Mouse (Mus musculus): Measurements from ENCODE around the gene Fam129b. TPM values are rescaled to one million over a fixed set of nuclear protein-coding genes. Genes with fewer than 3 reads are reported as not detected.

Gene Fam129b
- 17.0 and 17.2 TPM in 2 replicates for polyA plus RNA-seq (2014; fragmentation: Nextera tagmentation; extraction: Ambion mirVana)

DNA sequence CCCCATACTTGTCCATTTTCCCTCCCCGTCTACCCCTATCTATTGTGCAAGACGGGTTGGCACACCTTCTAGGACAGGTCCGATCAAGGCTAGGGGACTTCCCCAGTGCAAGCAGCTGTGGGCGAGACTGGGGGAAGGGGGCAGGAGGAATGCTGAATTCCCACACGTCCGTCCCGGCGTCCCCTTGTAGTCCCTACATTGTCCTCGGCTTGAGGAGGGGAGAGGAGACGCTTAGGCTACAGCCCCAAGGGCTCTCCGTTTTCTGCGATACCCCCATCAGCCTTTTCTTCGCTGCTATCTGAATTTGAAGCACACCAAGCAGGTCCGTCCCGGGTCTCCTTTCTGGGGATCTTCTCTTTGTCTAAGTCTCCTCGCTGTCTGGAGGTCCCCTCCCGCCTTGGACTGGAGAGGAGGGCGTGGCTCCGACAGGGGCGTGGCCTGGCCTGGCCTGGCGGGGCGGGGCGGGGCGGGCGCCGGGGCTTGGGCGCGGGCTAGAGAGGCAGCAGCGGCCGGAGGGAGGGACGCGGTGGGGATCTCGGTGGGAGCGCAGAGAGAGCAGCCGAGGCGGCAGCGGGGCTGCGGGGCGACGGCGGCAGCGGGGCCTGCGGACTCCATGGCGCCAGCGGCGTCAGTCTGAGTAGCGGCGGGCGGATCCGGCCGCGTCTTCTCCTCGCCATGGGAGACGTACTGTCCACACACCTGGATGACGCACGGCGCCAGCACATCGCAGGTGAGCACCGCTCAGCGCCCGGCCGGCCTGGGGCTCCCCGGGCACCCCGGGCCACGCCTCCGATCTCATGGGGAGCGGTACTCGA, at the start of gene Fam129b:
Gene Fam129b, plus strand, starts transcription at position 440 of the 815 bp plus-strand sequence.
- ATAC-seq (ENCODE audit: insufficient read depth, low FRiP score, low TSS enrichment): peak; percentile 91

DNA sequence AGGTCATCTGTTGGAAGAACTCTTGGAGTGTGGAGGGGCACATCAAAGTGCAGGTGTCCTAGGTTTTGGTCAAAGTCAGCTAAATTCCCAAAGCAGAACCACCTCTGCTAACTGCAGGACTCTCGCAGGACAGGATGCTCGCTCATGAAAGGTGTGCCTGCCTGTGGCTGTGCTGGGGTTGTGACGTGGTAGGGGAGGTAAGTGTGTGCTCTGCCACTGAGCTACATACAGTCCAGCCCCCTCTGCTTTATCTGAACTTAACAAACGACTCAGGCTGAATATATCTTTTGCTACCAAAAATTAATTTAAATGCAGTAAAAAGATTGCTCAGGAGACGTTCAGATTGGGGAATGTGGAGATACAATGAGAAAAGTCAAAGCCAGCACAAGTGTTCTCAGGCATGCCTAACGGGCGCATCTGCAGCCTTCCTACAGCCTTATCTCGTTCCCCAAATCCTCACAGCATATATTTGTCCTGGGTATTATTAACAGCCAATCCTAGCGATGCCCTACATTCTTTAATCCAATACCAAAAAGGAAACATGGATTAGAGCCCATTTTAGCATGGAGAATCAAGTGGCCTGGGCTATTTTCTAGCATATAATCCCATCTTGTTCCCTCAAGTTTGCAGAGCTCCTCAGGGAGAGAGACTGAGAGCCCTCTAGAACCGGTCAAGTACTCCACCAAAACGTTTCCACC, 46.8 kb upstream of the Fam129b start:
- Histone ChIP-seq H3K9me3 (ENCODE audit: control insufficient read depth, low read length) (no peaks in the 10 kb centered on the region), H3K36me3 (ENCODE audit: control insufficient read depth, insufficient read depth, low read length) (no peaks in the 10 kb centered on the region), H3K4me3 (ENCODE audit: low read depth, low read length) (no peak overlapping the region), H3K4me1 (ENCODE audit: control insufficient read depth, insufficient read depth, low read length) (peaks cover 4% of the 10 kb centered on the region; the same call in 1 of the 2 replicates), H3K9ac (ENCODE audit: low read length) (no peak overlapping the region), H3K27ac (ENCODE audit: low read depth, low read length) (no peak overlapping the region), H3K4me2 (ENCODE audit: low read depth) (no peak overlapping the region), H3K27me3 (ENCODE audit: control insufficient read depth, insufficient read depth, low read length) (no peaks in the 10 kb centered on the region)
- ATAC-seq (ENCODE audit: insufficient read depth, low FRiP score, low TSS enrichment) (no peak), DNase-seq (ENCODE audit: low spot score) (no peak)
- 84% methylated on average over 11 of the region's 11 CpGs for WGBS

More for the DNA sequence above, at the start of gene Fam129b:
- no peaks in the 10 kb centered on the region for H3K9me3 ChIP-seq (ENCODE audit: control insufficient read depth, low read length)
- DNase-seq (ENCODE audit: low spot score): peak; percentile 93
- peak within 1 kb of the TSS; percentile 89 for H3K27ac ChIP-seq (ENCODE audit: low read depth, low read length)
- H3K4me3 ChIP-seq (ENCODE audit: low read depth, low read length): peak within 1 kb of the TSS; percentile 85
- H3K4me2 ChIP-seq (ENCODE audit: low read depth): peak within 1 kb of the TSS; percentile 89
- H3K9ac ChIP-seq (ENCODE audit: low read length): peak within 1 kb of the TSS; percentile 98
- H3K27me3 ChIP-seq (ENCODE audit: control insufficient read depth, insufficient read depth, low read length): no peaks in the 10 kb centered on the region
- peaks cover 27% of the 10 kb centered on the region for H3K4me1 ChIP-seq (ENCODE audit: control insufficient read depth, insufficient read depth, low read length)
- H3K36me3 ChIP-seq (ENCODE audit: control insufficient read depth, insufficient read depth, low read length): no peaks in the 10 kb centered on the region
- WGBS: under 1% methylated on average over 60 of the region's 68 CpGs

DNA sequence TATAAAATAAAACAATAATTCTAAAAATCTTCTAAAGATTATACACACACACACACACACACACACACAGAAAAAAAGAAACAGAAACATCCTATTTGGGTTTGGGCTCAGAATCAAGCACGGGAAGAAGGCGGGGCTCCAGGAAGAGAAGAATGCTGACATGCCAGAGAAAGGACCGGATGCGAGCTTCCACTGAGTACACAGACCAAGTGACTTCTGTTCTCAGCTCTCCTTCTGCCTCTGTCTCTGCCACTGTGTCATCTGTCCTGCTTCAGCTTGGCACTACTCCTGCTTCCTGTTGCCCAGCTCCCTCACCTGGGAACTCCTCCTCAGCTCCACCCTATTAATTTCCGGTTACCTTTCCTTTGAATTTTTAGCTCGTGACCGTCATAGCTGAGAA, 41.4 kb upstream of the Fam129b start:
- H3K4me1 ChIP-seq (ENCODE audit: control insufficient read depth, insufficient read depth, low read length): no peaks in the 10 kb centered on the region
- H3K9ac ChIP-seq (ENCODE audit: low read length): no peak overlapping the region
- no peaks in the 10 kb centered on the region for H3K27me3 ChIP-seq (ENCODE audit: control insufficient read depth, insufficient read depth, low read length)
- 69% methylated on average over 7 of the region's 7 CpGs for WGBS
- DNase-seq (ENCODE audit: low spot score): no peak
- H3K4me3 ChIP-seq (ENCODE audit: low read depth, low read length): no peak overlapping the region
- no peaks in the 10 kb centered on the region for H3K36me3 ChIP-seq (ENCODE audit: control insufficient read depth, insufficient read depth, low read length)
- no peak overlapping the region for H3K27ac ChIP-seq (ENCODE audit: low read depth, low read length)
- no peak overlapping the region for H3K4me2 ChIP-seq (ENCODE audit: low read depth)
- no peaks in the 10 kb centered on the region for H3K9me3 ChIP-seq (ENCODE audit: control insufficient read depth, low read length)
- ATAC-seq (ENCODE audit: insufficient read depth, low FRiP score, low TSS enrichment): no peak

DNA sequence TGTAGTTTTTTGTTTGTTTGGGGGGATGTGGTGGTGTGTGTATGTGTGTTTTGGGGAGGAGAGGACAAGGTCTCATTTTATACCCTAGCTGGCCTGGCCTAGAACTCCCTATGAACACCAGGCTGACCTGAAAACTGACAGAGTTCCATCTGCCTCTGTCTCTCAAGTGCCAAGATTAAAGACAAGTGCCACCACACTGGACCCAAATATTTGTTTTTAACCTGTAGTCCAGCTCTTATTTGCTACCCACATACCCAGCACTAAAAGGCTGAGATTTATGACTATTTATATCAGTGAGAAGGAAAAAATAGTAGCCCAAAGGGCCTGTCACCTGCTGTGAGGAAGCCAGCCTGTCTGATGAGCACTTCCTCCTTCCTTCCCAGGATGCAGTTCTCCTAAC, 40.3 kb upstream of the Fam129b start:
- H3K27ac ChIP-seq (ENCODE audit: low read depth, low read length): no peak overlapping the region
- H3K4me2 ChIP-seq (ENCODE audit: low read depth): no peak overlapping the region
- H3K27me3 ChIP-seq (ENCODE audit: control insufficient read depth, insufficient read depth, low read length): no peaks in the 10 kb centered on the region
- ATAC-seq (ENCODE audit: insufficient read depth, low FRiP score, low TSS enrichment) (no peak), DNase-seq (ENCODE audit: low spot score) (no peak)
- H3K4me3 ChIP-seq (ENCODE audit: low read depth, low read length): no peak overlapping the region
- H3K9me3 ChIP-seq (ENCODE audit: control insufficient read depth, low read length): no peaks in the 10 kb centered on the region
- H3K36me3 ChIP-seq (ENCODE audit: control insufficient read depth, insufficient read depth, low read length): no peaks in the 10 kb centered on the region
- H3K9ac ChIP-seq (ENCODE audit: low read length): no peak overlapping the region
- H3K4me1 ChIP-seq (ENCODE audit: control insufficient read depth, insufficient read depth, low read length): no peaks in the 10 kb centered on the region

DNA sequence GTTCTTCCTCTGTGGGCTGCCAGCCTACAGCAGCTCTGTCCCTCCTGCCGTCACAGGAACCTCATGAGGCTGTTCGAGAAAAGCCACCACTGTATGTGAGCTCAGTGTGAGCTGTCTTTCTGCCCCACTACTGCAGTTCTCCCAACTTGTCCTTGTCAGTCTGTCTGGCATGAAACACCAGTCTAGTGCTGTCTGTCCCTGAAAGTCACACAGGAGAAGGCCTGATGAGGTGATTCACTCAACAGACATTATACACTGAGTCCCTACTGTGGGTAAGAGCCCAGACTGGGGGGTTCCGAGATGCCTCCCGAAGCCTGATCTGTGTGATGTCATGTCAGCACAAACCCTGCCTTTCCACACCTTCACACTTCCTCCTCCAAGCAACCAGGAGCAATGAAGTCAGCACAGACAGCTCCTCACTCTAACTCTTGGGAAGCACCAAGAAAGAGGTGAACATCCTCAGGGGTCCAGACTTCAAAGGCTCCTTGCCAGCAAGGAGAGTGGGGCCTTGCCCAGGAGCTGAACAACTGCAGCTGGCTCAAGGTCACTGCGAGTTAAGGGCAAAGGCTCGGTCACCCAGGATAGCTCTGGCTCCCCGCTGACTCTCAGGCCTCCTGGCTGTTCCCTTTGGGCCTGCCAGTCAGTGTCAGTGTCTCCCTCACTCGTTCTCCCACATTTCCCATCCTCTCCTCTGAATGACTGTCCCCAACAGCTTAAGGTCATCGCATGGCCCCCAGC, 37.6 kb upstream of the Fam129b start:
- Histone ChIP-seq H3K27me3 (ENCODE audit: control insufficient read depth, insufficient read depth, low read length) (no peaks in the 10 kb centered on the region), H3K9me3 (ENCODE audit: control insufficient read depth, low read length) (no peaks in the 10 kb centered on the region), H3K4me2 (ENCODE audit: low read depth) (no peak overlapping the region), H3K9ac (ENCODE audit: low read length) (no peak overlapping the region), H3K4me1 (ENCODE audit: control insufficient read depth, insufficient read depth, low read length) (no peaks in the 10 kb centered on the region), H3K36me3 (ENCODE audit: control insufficient read depth, insufficient read depth, low read length) (no peaks in the 10 kb centered on the region), H3K27ac (ENCODE audit: low read depth, low read length) (no peak overlapping the region), H3K4me3 (ENCODE audit: low read depth, low read length) (no peak overlapping the region)
- DNase-seq (ENCODE audit: low spot score) (no peak), ATAC-seq (ENCODE audit: insufficient read depth, low FRiP score, low TSS enrichment) (no peak)
- WGBS: 63% methylated on average over 9 of the region's 9 CpGs

DNA sequence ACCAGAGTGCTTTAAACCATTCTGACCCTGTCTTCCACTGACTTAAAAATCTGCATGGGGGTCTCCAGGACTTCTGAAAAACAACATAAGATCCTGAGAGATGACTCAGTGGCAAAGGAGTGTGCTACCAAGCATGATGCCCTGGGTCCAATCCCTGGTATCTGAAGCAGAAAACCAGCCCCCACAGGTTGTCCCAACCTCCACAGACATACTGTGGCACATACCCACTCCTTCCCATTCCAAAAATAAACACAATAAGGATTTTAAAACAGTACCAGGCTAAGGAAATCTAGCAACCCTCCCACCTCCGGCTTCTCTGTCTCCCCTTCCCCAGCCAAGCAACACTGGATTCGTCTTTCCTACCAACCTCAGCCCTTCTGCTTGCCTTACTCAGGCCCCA, 36.7 kb upstream of the Fam129b start:
- no peak overlapping the region for H3K9ac ChIP-seq (ENCODE audit: low read length)
- no peak overlapping the region for H3K27ac ChIP-seq (ENCODE audit: low read depth, low read length)
- DNase-seq (ENCODE audit: low spot score) (no peak), ATAC-seq (ENCODE audit: insufficient read depth, low FRiP score, low TSS enrichment) (no peak)
- no peaks in the 10 kb centered on the region for H3K36me3 ChIP-seq (ENCODE audit: control insufficient read depth, insufficient read depth, low read length)
- no peaks in the 10 kb centered on the region for H3K4me1 ChIP-seq (ENCODE audit: control insufficient read depth, insufficient read depth, low read length)
- H3K4me3 ChIP-seq (ENCODE audit: low read depth, low read length): no peak overlapping the region
- 80% methylated on average over 2 of the region's 2 CpGs for WGBS
- H3K27me3 ChIP-seq (ENCODE audit: control insufficient read depth, insufficient read depth, low read length): no peaks in the 10 kb centered on the region
- no peak overlapping the region for H3K4me2 ChIP-seq (ENCODE audit: low read depth)
- H3K9me3 ChIP-seq (ENCODE audit: control insufficient read depth, low read length): no peaks in the 10 kb centered on the region

DNA sequence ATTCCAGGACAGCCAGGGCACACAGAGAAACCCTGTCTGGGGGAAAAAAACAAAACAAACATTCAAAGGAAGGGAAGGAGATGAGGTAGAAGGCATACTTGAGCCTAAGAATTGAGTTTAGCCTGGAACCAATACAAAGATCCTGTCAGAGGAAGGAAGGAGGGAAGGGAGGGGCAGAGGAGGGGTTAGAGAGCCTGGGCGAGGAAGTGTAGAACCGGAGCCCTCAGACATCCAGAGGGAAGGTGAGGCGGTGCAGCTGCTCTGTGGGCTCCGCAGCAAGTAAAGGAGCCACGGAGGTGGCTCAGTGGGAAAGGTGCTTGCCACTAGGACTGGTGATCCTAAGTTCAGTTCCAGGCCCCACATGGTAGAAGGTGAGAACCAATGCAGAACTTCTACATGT, 34.8 kb upstream of the Fam129b start:
- no peaks in the 10 kb centered on the region for H3K9me3 ChIP-seq (ENCODE audit: control insufficient read depth, low read length)
- H3K4me3 ChIP-seq (ENCODE audit: low read depth, low read length): no peak overlapping the region
- no peaks in the 10 kb centered on the region for H3K27me3 ChIP-seq (ENCODE audit: control insufficient read depth, insufficient read depth, low read length)
- H3K27ac ChIP-seq (ENCODE audit: low read depth, low read length): no peak overlapping the region
- H3K9ac ChIP-seq (ENCODE audit: low read length): no peak overlapping the region
- no peak for ATAC-seq (ENCODE audit: insufficient read depth, low FRiP score, low TSS enrichment)
- H3K36me3 ChIP-seq (ENCODE audit: control insufficient read depth, insufficient read depth, low read length): no peaks in the 10 kb centered on the region
- no peak for DNase-seq (ENCODE audit: low spot score)
- WGBS: 82% methylated on average over 5 of the region's 5 CpGs
- H3K4me2 ChIP-seq (ENCODE audit: low read depth): no peak overlapping the region
- H3K4me1 ChIP-seq (ENCODE audit: control insufficient read depth, insufficient read depth, low read length): peaks cover 3% of the 10 kb centered on the region; the same call in 1 of the 2 replicates

DNA sequence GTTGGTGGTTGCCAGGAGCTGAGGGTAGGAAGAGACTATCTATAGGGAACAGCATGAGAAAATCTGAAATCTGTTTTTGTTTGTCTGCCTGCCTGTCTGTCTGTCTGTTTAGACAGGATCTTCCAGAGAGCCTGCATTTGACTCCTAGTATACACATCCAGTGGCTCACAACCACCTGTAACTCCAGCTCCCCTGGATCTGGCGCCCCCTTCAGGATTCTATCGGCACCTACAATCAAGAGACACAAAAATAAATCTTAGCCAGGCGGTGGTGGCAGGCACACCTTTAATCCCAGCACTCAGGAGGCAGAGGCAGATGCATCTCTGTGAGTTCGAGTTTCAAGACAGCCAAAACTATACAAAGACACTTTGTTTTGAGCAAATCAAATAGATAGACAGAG, 33.4 kb upstream of the Fam129b start:
- H3K36me3 ChIP-seq (ENCODE audit: control insufficient read depth, insufficient read depth, low read length): no peaks in the 10 kb centered on the region
- WGBS: 45% methylated on average over 4 of the region's 4 CpGs
- H3K4me3 ChIP-seq (ENCODE audit: low read depth, low read length): no peak overlapping the region
- no peaks in the 10 kb centered on the region for H3K9me3 ChIP-seq (ENCODE audit: control insufficient read depth, low read length)
- H3K4me1 ChIP-seq (ENCODE audit: control insufficient read depth, insufficient read depth, low read length): peaks cover 3% of the 10 kb centered on the region; the same call in 1 of the 2 replicates
- H3K27ac ChIP-seq (ENCODE audit: low read depth, low read length): no peak overlapping the region
- no peak overlapping the region for H3K9ac ChIP-seq (ENCODE audit: low read length)
- no peak overlapping the region for H3K4me2 ChIP-seq (ENCODE audit: low read depth)
- ATAC-seq (ENCODE audit: insufficient read depth, low FRiP score, low TSS enrichment) (no peak), DNase-seq (ENCODE audit: low spot score) (no peak)
- no peaks in the 10 kb centered on the region for H3K27me3 ChIP-seq (ENCODE audit: control insufficient read depth, insufficient read depth, low read length)

Data from neural tube, embryonic 11.5 days (tissue).